Mouse (Mus musculus) kidney, postnatal 25 days (tissue): ENCODE measurements around the gene Mcur1.

Experiments used
- DNase-seq, 2 experiments: peaks; one replicate each; pipeline ENCODE4 v3.0.0; 2021; ENCODE audit warnings: mixed read lengths in 2 of 2

Mcur1 gene

DNA sequence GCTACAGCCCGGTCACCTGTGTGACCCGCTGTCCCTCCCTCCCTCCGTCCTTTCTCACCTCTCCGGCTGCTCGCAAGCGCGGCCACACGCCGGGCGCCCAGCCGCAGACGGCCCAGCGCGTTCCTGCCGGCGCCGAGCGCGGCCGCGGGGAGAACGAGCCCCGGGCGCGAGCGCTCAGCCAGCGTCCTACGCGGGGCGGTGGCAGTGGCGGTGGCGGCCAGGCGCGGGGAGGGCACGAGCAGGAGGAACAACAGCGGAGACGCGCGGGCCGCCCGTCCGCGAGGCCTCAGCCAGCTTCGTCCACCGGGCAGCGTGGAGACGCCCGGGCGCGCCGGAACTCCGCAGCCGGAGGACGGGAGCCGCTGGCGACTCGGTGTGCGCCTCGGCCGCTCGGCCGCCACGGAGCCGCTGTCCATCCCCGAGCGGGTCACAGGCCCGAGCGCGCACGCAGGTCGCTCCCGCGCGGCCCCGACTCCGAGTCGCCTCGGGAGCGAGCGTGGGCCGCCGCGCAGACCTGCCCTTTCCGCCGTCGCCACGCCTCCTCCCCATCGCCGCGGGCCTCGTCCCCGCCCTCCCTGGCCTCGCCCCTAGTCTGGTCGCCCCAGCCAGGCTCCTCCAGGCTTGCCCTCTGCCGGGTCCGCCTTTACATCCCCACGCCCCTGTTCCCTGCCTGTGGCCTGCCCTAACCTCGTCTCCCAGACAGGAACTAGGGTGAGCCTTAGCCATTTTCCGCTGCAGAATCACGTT is at the start of gene Mcur1:
Gene Mcur1, minus strand, starts transcription at position 481 of the 747 bp plus-strand sequence.
- DNase-seq, result peak; percentile 96 to 98

DNA sequence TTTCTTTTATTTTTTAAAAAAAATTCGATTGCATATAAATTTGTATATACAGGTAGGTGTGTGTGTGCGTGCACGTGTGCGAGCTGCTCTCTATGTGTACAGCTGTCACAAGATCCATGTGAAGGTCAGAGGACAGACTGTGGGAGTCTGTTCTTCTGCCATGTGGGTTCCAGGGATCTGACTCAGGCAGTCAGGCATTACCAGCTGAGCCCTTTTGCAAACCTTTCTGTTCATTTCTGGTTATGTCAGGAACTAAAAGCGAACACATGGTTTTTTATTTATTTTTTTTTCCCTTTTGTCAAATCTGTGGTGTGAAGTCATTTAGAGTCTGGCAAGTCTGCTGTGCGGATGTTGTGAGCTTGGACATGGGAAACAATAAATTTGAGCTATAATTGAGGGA is 48.9 kb upstream of the Mcur1 start:
- DNase-seq, result no peak

DNA sequence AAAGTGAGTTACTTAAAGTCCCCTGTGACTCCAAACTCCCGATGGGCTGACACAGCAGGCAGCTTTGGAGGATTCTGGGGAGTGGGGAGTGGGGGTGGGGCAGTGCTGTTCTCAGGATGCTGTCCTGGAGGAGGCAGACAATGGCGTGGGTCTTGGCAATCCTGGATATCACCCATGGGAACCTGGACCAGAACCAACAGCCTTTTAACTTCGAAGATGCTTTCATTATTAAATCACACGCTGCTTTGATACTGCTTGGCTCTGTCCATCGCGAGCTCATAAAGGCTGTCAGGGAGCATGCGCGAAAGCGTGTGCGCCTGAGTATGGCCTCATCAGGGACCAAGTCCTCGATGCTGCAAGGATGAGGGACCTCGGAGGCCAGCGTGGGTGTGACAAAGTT is 43.1 kb upstream of the Mcur1 start:
- DNase-seq, result no peak

DNA sequence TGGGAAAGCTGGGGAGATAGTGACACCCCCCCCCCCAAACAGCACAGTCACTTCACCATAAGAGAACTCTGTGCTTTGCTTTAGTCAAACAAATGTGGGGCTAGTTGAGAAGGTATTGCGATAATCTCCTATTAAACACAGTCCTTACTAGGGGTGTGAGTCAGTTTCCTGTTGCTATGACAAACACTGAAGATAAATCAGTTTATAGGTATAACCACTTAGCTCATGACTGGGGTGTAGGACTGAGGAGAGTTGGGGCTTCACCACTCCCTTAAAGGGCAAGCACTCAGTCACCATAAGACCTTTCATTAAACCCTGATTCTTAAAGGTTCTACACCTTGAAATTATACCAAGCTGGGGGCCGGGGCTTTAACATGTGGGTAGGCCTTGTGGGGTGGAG is 42.4 kb upstream of the Mcur1 start:
- DNase-seq, result no peak

DNA sequence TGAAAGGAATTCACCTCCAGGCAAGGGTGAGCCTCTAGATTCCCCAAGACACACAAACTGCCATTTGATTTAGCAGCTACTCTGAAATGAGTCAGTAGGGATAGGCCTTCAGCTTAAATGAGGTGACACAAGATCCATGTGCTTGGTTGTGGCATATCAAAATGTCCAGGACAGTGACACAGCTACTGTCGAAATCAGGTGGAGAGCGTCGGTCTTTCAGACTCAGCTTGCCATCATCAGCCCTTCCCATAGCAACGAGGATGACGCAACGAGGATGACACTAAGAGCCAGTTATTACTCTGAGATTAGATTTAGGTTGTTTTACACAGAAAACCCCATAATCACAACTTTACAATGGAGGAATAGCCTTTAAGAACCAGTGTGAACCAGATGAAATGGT is 41.0 kb upstream of the Mcur1 start:
- no peak for DNase-seq

DNA sequence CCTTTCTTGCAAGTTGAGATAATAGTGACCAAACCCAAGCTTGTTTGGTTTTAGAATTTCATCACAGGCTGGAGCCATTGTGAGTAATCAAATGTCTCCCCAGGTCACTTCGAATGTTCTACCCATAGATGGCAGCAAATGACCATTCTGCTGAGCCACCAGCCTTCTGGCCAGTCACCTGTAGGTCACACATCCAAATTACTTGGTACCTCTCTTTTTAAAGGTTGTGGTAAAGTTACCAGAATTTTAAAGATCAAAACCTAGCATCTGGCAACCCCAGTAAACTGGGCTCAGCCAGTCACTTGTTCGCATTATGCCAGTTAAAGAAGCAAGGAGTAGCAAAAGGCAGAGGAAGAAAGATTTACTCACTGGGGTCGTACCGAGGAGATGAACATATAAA is 35.9 kb upstream of the Mcur1 start:
- peak; percentile 55 to 57 for DNase-seq

DNA sequence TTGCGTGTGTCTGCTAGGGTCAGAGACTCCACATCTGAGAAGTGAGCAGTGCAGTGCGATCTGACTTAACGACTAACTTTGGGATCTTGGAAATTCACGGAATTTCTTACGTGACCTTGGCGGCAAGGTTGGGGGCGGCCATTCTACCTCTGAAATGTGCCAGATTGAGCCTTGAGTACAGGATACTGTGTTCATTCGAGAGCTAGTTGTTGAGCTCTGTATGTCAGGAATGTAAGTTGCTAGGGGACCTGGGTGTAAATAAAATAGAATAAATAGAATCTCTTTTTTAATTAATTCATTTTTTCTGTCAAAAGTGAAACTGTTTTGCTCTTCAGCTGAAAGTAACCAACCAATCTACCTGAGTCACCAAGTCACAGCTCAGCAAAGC is 32.7 kb upstream of the Mcur1 start:
- no peak for DNase-seq

DNA sequence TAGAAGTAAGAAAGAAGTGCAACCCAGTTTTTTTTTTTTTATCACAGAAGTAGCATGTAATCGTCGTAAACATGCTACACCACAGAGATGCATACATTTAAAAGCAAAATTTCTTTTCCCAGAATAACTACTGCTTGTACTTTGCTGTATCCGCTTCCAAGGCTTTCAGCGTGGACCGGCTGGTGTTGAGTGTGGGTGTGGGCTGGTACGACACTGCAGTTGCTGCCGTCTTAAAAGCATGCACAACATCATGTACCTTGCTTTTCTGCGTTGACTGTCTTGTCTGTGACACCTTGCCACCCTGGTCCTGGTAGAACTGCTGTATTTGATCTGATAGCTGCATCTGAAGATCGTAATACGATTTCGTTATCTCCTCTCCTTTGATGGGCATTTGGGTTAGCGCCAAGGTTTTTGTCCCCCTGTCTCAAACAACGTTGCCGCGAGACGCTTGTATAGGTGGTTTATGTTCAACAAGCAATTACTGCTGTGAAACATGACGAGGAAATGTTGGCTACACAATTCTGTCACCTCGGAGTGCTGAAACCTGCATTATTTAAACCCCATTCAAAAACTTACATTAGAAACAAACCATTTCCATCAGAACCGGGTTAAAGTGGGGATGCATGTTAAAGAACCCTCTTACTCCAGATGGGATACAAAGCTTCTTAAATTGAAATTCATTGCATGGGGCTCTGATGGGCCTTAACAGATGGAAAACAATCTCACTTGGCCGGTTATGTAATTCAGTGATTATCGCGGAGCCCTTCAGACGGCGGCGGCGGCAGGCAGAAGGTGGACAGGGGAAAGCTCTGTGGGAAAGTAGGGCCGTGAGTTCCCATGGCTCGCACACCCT is 32.1 kb upstream of the Mcur1 start:
- DNase-seq, result no peak

DNA sequence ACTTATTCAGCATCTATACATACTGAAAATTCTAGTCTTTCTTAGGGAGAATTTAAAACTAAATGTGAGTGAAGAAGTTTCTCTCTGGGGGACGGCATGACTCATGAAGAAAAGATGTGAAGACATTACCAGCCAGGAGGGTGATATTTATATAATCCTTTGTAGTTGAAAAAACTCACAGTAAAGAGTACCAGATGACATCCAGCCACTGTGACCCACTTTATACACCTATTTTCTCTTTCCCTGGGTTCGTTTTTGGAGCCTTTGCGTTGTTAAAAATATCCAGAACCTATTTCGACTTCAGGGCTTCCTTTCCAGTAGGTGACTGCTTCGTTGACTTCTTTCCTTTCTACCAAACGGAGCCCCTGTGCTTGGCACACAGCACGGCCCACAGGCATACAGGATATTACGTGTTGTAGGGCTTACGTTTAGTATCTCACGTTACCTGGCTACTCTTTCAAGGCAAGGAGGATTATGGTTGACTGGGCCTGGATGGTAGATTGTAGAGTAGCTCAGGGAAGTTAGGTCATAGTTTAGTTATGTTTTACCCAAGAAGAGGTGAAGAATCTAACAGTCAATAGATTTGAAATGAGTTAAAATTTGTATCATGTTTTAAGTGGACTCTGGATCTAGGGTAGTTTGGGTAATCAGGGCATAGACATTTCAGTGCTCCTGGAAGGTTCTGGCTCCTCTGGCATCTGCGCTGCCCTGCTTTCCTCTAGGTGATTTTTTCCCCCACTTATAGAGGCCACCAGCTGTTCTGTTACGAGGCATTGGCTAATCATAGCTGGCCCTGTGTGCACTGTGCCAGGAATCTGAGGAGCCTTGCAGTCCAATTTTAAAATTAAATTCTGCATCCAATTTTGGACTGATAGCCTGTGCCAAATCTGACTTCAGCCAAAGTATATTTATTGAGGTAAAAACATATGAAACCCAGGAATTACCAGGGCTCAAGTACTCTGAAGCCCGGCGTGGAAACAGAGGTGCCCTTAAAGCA is 28.2 kb upstream of the Mcur1 start:
- no peak for DNase-seq

DNA sequence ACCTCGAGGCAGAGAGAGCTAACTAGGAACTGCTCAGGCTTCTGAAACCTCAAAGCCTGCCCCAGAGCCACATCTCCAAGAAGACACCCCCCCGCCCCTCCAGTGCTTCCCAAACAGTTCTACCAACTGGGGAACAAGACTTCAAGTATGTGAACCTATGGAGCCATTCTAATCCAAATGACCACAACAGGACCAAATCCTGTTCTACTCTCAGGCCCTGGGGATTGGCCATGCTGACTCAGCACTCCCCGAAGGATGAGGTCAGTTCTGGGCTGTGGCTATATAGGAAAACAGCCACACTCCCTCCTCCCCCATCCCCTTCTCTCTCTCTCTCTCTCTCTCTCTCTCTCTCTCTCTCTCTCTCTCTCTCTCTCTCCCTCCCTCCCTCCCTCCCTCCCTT is 27.0 kb upstream of the Mcur1 start:
- DNase-seq, result no peak

DNA sequence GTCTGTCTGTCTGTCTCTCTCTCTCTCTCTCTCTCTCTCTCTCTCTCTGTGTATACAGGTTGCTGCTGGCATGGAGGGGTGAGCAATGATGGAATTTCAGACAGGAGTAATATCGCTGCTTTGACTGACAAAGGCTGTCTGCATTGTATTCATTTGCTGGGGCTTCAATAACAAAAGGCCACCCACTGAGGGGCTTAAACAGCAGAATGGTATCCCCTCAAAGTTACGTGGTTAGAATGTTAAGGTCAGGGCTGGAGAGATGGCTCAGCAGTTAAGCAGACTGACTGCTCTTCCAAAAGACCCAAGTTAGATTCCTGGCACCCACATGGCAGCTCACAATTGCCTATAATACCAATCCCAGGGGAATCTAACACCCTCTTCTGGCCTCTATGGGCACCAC is 25.3 kb upstream of the Mcur1 start:
- no peak for DNase-seq

DNA sequence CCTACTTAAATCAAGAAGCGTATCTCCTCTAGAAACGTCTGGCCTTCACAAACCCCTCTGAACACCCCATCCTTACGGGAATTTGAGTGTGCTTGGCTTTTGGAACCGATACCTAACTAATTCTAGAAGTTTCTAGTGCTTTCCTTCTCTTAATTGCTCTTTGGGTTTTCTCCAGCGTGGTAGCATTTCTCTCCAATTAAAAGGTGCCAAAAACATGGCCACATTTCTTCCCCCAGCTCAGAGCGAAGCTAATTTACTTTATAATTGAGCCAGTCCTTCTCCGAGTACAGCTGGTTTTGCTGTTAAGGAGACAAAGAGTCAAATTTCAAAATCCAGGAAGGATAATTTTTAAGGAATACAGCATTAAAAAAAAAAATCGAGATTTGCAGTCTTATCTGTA is 23.5 kb upstream of the Mcur1 start:
- DNase-seq, result no peak

DNA sequence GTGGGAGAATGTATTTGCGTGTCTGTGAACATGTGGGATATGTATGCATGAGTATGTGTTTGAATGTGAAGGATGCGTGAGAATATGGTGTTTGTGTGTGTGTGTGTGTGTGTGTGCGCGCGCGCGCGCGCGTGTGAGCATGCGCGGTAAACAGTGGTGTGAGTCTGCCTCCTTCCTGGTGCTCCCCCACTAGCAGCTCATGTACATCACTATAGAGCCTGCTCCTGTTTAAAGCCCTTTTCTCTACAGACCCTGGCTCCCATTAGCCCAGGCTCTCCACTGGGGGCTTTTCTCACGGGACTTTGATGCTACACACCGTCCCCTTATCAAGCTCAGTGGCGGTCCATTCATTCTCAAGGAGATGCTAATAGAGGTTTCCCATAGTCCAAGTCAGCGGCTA is 23.0 kb upstream of the Mcur1 start:
- DNase-seq, result no peak

DNA sequence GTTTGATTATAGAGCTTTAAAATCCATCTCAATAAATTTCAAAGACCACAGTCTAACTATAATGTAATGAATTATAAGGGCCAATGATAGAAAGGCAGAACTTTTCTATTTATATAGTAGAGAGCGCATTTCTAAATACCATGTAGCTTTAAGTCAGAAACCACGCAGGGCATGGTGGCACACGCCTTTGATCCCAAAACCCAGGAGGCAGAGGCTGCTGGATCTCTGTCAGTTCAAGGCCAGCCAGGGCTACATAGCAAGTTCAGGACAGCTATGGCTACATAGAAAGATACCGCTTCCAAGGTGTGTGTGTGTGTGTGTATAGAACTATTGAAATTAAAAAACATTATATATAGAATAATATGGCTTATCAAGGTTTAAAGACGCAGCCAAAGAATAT is 20.7 kb upstream of the Mcur1 start:
- no peak for DNase-seq

DNA sequence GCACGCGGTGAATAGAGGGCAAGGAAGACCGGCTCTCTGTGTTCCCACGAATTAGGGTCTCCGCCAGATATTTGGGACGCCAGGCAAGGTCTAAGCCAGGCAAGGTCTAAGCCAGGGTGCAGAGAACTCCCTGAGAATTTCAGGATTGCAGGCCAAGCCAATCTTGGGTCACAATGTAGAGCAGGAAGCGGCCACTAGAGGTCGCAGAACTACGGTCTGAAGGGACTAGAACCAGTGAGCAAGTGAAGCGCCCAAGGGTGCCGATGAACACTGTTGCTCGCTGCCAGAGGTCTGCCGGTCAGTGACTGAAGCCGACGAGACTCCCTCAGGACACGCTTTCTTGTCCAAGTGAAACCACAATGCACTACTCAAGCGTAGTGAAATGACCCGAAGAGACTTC is 19.7 kb upstream of the Mcur1 start:
- DNase-seq, result peak; percentile 73 to 77

DNA sequence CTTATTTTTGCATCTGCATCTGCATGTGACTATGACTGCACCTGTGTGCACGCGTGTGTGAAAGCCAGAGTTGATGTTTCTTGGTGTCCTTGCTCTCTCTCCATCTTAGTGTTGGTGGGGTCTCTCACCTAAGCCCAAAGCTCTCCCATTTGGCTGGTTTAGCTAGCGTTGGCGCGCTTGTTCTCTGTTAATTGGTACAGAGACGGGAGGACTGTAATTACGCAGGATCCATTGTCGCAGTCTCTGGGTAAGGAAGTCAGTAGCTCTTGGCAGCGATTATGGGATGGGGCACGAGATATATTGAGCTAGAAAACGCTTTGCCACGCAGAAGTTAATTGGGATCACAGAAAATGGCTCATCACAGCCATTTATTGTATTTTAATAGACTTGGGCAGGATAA is 17.8 kb upstream of the Mcur1 start:
- no peak for DNase-seq

DNA sequence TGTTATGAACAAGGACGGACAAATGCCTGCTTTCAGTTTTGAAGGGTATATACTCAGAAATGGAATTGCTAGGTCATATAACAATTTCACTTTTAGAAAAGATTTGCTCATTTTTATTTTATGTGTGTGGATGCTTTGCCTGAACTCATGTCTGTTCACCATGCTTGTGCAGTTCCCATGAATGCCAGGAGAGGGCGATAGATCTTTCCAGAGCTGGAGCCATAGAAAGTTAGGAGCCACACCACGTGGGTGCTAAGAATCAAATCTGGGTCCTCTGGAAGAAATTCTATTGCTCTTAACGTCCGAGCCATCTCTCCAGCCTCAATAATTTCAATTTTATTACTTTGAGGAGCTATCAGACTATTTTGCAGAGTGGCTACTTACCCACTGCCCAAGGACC is 17.3 kb upstream of the Mcur1 start:
- DNase-seq, result peak in 1 of 2 experiments; percentile 27

DNA sequence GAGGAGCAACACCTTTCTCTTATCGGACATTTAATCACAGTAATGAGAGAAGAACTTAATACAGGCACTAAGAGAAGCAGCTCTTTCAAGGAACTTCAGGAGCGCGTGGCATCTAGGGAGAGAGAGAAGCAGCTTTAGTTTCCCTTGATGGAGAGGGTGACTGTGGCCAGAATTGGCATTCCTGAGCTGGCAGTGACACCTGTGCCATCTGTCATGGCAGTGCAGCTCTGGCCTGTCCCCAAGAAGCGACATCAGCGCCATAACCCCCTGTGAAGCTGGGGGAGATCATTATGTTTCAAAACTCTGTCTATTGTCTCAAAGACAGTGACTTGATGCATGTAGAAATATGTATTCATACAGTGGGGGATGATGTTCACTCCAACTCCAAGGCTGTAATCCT is 15.4 kb upstream of the Mcur1 start:
- DNase-seq, result no peak

DNA sequence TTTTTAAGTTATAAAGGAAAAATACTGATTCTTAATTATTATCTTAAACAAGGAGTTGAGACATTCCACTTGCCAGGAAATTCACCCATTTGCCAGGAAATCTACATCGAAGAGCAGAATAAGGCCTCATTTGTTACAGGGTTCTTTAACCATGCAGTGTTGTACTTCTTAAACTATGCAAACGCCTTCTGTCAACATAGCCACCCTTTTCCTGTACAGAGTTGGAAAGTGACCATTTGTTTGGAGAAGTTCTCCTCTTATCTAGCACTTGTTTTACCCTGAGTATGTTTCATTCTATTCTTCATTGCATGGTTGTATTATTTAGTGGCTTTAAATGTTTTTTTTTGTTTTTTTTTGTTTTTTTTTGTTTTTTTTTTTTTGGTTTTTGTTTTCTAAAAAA is 14.0 kb upstream of the Mcur1 start:
- no peak for DNase-seq

DNA sequence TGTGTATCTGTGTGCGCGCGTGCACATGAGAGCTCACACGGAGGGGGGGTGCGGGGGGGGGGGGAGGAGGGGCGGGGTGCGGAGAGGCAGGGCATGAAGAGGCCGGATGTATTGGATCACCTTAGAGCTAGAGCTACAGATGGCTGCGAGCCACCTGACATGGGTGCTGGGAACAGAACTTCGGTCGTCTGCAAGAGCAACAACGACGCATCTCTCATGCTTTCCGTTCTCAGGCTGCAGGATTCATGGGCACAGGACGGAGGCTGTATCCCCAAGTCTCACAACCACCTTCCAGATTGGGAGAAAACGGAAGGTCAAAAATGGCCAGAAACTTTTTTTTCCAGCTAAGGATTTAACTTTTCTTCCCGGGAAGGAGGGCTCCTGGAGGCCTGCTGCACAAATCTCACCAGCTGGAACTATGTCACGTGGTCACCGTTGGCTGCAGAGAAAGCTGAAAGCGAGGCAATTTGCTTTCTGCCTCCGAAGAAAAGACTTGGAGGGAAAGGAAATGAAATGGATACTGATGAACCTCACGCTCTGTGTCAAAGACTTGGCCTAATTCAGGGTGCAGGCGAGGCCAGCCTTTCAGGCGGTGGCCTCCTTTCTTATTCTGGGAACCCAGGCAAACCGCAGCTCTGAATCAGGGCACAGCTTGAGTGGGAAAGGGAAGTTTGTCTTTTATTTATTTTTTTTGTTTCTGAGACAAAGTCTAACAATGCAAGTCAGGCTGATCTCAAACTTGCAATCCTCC is 7.3 kb upstream of the Mcur1 start:
- peak in 1 of 2 experiments; percentile 22 for DNase-seq

DNA sequence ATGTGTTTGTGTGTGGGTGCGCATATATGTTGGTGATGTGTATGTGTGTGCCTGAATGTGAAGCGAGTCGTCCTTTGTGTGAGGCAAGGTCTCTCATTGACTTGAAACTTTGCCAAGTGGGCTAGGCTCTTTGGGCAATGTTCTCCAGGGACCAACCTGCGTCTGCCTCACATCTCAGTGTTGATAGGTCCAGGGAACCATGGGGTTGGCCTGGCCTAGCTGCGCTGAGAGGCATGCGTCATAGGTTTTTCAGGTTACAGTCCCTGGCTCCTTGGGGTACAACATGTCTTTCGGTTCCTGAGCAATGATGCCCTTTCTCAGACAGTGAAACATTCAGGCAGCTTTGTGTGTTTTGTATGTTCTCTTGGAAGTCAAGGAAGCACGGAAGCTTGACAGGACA is 6.2 kb upstream of the Mcur1 start:
- no peak for DNase-seq

DNA sequence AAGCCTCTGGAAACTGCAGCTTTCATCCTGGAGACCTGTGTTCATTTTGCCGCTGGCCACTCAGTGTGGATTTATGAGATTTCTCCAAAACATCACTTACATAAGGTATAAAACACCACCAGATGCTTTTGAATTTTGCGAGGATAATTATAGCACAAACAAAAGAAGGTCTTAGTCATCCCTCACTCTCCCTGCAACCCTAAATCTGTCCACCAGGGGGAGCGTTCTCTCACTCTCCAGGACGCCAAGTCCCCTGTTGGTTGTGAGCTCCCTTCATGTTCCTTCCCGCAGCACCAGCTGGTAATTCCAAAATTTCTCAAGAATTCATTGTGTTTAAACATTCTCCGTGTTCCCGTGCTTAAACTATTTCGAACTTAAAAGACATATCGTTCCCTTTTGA is 5.4 kb upstream of the Mcur1 start:
- DNase-seq, result peak; percentile 76 to 90
